Mouse (Mus musculus) left cerebral cortex, adult 11 months (tissue): ENCODE results near the gene H1foo.

Experiments
- DNase-seq: peaks from one replicate; pipeline ENCODE4 v3.0.0; 2022; ENCODE audit warnings: low spot score

H1foo gene

DNA sequence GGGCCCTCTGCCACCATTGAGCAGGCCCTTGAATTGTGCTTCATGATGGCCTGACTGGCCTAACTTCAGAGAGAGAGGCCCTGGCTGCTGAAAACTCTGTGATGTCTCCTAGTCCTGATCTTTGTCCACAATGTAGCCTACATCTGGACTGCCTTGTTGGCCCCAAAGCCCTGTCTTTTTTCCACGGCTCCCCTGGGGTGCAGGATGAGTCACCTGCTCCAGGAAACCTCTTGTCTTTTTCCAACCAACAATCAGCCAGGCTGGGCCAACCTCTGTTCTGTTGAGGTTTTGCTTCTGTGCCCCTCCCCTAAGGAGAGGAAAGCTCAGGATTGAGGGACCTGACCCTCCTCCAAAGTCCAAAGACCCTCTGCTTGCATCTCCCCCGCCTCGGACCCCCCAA, 17.0 kb downstream of the H1foo start:
- no peak for DNase-seq

DNA sequence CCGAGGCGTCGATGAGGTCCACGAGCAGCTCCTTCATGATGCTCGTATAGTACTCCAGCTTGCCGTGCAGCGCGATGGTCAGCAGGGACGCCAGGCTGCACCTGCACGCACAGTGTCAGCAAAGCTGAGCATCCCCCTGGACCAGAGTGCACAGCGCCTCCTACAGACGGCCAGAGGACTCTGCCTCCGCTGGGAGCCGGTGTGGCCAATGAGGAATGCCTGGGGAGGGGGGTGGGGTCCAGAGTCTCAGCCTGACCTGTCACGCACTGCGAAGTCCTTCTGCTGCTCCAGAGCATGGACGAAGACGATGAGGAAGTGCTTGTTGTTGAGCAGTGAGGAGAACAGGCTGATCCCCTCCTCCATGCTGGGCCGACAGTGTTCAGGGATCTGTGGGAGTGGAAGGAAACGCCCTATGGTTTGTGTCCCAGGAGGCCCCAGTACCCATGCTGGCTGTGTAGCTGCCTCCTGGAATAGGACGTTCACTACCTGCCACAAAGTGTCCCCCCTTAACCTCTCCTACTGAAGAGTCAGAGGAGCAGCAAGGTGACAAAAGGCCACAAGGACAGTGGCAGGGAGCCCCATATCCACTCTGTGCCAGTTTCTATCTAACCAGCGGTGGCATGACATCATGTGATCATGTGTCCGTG, 17.8 kb downstream of the H1foo start:
- DNase-seq, result no peak

DNA sequence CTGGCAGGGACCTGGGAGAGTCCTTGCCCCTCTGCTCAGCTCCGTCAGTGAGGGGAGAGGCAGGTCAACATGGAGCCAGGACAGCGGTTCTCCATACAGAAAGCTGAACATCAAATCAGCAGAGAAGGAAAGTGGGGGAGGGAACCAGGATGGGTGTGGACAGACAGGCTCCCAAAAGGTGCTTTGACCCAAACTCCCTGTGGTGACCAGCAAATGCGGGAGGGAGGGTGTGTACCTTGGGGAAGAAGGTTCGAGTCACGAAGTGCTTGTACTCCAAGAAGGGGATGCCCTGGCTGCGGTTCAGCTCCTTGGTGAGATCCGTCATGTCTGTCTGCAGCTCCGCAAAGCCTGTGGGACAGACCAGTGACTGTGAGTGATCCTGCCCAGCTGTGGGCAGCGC, 18.9 kb downstream of the H1foo start:
- DNase-seq, result no peak

DNA sequence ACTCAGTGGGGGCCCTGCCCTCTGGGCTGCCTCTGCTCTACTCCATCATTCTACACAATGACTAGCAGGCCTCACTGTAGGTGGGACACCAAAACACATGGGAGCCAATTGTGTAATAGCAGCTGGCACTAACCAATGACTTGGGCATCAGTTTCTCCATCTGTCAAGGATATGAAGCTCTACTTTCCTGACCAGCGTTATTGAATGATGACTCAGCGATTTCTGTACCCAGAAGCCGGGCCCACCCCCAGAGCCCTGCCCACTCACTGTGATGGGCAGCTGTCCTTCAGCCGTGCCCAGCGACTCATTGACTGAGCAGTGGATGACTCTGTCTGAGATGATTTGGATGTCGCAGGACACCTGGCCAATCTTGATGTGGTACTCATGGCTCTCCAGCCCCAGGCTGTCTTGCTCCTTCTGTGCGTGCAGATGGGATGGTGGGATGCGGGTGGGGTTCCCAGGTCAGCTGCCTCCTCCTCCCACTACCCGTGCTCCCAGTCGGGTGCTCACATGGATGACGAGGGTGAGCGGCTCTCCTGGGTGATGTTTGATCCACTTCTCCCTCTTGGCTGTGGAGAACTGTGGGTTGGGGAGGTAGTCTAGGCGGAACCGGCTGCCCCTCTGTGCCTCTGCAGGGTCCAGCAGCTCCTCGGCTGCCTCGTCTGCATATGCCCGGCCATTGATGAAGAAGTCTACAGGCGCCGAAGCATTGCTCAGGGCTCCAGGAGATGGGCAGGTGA, 21.7 kb downstream of the H1foo start:
- no peak for DNase-seq

DNA sequence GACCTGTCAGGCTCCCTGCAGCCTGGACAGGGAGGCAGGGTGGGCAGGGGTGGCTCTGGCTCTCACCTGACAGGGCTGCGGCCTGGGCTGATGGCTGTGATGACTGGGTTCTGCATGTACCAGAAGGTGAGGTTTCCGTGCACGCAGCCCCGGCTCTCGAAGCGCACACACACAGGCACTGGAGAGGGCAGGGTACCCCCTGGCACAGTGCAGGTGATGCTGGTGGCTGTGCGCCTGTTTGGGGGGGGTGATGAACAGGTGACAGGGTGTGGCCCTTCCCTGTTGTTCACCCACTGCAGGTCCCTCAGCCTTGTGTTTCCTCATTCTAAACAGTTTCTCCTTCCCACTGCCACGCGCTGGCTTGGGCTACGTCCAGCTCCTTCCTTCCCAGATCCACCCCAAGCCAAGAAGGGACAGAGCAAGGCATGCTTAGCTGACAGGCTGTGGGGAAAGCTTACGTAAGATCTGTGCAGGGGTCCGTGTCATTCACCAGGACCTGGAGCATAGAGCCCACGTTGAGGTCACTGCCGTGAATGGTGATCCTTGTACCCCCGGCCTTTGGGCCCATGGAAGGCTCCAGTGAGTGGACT, 22.6 kb downstream of the H1foo start:
- DNase-seq, result no peak

DNA sequence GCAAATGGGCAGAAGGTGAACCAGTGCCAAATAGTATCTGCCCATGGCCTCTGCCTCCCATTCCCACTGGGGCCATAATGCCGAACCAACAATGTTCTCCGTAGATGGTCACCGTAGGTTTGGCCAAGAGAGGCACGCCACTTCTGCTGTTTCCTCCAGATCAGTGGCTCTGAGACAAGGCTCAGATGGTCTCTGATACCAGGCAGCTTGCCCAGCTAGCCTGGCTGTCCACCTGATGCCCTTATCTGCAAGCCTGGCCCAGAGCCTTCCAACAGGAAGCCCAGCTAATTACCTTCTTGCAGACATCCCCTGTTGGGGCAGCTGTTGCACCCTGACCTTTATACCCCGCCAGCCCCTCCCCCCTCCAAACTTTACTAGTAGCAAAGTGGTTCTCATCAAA, 23.3 kb downstream of the H1foo start:
- no peak for DNase-seq

DNA sequence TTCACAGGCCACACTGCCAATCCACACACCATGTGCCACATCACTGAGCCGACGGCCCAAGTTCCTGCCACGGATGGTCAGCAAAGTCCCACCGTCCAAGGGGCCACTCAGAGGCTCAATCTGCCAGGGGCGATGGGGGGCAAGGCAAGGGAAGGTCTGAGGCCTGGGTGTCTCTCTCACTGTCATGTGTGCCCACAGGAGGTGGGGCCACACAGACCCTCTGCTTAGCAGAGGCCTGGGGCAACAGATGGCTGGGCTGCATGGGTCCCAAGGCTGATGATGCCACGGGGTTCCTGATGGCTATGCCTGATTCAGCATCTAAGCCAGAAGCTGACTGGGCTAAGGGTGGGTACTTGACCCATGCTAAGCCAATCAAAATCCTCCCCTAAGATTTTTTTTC, 24.0 kb downstream of the H1foo start:
- DNase-seq, result no peak

DNA sequence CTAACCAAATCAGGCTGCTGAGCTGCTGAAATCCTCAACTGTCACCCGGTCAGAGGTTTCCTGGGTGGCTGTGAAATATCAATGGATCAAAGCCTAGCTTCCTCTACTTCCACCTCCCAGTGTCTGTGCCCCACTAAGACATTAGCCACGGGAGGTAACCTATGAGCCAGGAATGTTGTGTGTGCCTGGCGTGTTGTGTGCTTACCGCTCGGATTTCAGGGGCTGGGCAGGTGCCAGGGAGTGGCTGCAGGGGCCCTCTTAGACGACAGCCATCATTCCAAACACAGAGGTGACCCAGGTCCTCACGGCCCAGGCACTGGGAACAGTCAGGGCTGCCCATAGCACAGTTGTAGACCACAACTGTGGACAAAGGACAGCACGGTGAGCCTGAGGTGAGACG, 24.4 kb downstream of the H1foo start:
- DNase-seq, result no peak

DNA sequence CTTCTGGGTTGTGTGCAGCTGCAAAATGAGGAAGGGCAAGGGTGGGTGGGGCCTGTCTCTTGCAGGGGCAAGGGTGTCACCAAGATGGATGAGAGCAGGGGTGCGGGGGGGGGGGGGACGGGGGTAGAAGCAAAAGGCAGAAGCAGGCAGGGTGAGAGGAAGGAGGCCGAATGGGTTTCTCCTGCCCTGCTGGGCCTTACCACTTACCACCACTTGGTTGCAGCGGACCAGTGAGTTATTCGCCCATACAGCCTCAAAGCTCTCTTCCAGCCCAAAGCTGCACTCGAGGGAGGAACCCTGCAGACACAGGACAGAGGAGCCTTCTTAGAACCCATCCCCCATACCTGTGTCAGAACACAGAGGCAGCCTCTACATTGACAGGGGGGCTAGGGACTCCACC, 25.2 kb downstream of the H1foo start:
- no peak for DNase-seq

DNA sequence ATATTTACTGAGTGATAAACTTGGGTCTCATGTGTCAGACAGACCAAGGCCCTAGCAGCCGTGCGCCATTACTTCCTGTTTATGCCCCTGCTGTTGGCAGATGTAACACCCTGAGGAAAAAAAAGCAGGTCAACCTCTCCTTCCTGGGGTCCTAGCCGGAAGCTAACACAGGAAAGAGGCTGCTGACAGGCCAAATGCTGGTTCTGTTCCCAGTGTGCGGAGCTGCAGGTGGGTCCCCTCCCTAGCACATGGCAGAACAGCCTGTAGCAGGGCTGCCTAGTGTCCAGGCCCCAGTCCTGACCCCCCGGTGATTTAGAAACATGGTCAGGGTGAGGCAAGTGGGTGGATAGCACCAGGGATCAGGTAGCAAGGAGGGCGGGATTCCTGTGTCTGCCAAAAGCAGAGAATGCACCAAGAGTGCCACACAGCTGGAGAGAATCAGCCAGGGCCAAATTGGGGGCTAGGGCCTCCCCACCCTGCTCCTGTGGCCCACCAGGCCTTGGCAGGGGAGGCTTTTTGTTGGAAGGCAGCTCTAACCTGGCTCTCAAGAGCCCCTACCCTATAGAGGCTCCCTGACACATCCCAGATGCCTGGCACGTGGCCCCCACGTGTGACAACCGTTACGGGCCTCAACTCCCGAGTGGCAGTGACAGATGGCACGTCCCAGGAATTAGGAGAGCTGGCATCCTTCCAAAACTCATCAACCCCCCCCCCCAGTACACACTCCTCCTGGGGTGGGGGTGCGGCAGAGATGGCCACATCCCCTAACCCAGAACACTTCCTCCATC, 26.7 kb downstream of the H1foo start:
- DNase-seq, result no peak

DNA sequence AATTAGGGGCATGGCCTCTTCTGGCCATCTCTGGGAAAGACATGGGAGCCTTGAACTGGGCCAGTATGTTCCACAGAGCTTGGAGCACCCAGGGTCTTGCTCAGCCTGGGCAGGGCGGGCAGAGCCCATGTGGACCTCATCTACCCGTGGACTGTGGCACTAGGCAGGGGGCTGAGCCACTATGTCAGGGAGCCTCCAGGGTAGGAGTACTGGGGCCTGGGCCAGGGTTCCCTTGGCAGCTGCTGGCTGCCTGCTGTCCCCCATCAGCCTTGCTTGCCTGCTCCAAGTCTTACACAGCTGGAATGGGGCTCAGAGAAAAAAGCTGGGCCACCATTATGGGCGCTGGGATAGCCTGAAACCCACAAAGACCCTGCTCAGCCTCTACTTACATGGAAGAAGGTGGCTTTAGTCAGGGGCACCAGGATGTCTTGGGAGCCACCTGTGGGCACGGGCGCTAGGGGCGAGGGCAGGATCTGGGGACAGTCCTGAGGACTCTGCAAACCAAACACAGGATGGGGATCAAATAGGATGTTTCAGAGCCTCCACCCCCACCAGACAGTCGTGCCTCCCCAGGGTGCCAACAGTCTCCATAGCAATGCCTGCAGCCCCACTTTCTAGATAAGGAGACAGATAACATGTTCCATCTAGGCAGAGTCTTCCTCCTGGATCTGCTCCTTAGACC, 27.5 kb downstream of the H1foo start:
- no peak for DNase-seq

DNA sequence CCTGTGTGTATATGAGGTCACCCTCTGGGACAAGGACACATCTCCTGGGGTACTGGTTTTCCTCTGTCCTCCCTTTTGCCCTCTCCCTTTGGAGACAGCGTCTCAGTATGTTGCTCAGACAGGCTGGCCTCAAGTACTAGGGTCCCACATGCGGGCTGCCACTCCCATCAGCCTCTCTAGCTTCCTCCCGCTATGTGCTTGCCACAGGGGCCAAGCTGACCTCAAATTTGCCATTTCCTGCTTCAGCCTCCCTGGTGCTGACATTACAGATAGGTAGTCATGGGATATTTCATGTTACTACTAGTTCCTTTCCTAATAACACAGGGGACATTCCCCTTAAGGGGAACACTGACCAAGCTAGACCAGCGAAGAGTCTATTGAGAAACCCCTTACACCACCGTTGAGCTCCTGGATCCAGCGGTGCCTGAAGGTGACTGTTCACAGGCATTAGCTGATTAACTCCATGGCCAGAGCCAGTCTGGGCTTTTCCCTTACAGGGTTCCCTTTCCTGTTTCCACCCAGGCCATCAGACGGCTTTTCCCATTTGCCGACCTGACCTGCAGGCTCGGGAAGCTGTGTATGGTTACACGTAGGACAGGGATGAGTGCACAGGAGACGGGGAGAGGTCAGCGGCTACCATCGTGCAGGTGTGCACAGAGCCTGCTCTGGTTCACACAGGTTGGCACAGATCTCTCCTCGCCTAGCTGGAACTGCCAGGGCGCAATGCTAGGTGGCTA, 28.6 kb downstream of the H1foo start:
- no peak for DNase-seq

DNA sequence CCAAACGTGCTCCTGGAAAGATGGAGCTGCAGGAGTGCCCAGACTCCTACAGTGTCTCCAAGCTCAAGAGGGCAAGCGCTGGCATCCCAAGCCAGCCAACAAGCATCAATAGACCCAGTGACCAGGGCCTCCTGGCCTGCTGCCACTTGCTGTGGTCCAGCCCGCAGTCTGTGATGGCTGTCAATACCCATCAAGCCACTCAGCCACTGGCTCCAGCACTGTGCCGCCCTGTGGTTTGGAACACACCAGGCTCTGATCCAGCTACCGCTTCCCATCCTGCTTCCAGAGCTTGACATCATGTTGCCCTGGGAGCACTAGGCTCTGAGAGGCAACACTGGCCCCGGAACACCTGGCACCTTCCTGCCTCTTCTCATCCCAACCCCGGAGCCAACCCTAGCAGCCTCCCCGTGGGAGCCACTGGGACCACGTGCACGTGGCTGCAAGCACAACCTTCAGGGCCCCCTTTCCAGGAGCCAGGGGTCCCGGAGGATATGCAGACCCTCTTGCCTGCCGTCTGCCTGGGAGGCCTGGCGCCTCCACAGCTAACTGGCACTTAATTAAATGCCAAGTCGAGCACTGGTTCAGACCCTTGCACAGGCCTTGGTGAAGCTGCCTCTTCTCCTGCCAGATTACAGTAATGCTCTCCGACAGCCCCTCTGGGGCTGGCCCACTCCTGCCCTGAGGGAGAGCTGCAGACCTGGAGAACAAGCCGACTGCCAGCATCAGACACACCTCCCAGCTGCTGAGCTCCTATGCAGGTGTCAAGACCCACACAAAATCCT, 29.3 kb downstream of the H1foo start:
- DNase-seq, result no peak

DNA sequence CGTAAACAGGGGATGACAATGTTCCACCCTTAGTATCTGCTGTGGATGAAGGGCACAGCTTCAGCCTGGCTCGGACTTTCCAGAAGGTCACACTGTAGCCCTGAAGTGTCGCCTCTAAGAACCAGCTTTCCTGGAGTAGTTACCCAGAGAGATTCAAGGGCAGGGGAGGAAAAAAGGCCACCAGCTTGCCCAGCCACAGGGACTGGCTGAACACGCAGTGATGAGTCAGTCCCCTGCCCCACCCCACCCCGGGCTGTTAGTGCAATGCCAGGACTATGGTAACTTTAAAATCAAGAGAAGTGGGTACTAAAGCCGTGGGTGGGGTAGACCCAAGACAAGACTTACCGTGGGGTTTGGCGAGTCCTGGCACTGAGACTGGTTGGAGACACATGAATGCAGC, 30.9 kb downstream of the H1foo start:
- no peak for DNase-seq

DNA sequence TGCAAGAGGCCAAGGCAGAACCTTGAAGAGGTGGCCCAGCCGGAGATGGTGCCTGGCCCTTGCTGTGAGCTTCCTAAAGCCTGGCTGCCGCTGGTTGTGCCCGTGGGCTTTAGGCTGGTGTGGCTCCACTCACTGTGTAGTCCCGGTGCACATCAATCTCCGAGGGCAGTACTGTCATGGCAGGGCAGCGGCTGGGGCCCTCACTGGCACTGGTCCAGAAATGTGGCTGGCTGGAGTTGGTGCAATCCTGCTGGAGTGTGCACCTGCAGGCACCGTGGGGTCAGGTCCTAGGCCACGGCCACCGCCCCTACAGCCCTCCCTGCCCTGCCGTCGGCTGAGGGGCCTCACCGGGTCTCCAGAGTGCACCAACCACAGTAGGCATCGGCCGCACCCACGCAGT, 33.1 kb downstream of the H1foo start:
- DNase-seq, result no peak

DNA sequence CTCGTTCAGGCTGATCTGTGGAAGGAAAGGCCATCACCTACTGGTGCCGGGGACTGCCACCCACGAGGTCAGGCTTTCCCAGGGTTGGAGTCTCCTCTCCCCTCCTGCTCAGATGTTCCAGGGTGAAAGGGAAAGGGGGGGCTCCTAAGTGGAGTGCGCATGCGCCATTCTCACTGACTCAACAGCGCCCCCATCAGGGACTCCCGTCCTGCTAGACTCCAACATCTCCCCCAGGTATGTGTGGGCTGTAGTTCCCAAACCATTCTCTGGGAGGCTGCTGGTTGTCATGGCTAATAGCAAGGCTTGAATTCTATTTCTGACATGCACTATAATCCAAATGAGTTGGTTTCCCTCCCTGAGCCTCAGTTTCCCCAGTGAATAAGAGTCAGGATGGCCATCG, 33.9 kb downstream of the H1foo start:
- no peak for DNase-seq

DNA sequence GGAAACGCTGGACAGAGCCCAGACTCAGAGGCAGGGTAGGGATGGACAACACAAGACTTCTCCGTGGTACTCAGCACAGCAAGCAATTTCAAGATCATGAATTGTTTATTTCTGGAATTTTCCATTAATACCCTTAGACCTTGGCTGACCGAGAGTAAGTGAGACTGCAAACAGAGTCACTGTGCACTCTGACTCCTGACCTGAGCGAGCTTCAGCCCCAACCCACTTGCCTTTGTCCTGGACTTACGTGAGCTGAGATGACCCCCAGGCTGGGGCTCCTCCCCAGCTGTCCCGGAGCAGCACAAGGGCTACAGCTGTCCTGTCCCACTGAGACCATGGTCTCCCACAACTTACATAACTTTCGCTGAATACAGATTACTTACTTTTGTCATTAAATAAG, 38.2 kb downstream of the H1foo start:
- no peak for DNase-seq

DNA sequence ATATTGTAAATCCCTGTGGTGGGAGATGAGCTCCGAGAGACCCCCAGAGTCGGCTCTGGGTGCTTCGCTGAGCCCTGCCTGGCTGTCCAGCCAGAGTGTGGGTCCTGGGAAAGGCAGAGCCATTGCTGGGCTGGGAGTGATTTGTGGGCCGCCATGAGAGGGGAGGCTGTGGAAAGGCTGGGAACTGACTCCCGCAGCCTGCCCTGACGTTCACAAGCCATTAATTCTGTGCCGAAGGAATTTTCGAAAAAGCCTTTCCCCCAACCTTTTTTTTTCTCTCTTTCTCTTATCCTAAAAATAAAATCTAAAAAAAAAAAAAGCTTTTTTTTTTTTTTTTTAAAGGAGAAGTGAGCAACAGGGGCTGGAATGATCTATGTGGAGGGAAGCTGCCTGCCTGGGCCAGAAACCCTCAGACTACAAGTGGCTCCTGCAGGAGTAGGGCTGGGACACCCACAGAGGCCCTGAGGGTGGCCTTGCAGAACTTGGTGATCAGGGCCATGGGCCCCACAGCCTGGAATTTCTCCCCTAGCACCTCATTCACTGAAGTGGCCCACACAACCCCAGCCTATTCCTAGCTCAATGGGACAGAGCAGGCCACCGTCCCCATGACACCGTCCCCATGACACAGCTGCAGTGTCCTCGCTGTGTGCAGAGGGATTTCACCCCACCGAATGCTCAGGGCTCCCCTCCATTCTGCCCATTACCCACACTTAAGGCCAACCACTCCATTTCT, 38.7 kb downstream of the H1foo start:
- no peak for DNase-seq

DNA sequence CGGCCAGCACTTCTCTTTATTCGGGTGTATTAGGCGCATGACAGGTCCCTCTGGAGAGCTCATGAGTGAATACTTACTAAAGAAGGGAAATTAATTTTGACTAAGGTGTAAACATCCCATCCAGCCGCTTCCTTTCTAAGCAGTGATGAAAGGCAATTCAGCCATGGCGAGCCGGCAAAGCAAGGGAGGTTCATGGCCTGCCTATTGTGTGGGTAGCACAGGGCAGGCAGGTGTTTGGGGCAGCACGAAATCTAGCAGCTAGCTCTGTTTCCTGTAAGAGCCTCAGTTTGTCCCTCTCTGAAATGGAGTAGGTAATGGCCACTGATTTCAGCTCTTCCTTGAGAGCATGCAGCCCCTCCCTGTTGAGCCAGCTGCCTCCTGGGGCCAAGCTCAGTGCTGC, 39.8 kb downstream of the H1foo start:
- DNase-seq, result no peak

DNA sequence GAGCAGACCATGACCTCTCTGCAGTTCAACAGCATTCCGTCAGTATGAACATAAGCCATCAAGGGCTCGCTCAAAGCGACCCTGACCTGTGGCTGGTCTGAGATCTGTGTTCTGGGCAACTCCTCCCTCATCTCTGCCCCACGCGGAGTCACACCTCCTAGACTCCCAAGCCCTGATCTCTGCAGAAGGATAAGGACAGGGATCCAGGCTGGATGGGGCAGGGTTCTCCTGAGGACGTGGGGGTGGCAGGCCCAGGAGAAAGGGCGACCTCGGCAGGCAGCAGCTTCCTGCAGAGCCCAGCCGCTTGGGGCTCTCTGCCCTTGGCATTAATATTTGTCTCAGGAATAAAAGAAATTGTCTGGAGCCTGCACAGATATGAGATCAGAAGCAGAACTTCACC, 40.9 kb downstream of the H1foo start:
- DNase-seq, result no peak
